Mouse (Mus musculus) frontal cortex, adult (tissue): ENCODE measurements around the gene Cfap299.
"Not testable (repeated sequence)": the region's sequence is repeated elsewhere in the genome, so short reads cannot be mapped to it uniquely, and the experiment has no call there.

Experiments
- ATAC-seq: cut with Nextera tagmentation; 2 replicates; pipeline ENCODE4 v1.9.2; 2017; ENCODE audit warnings: mild to moderate bottlenecking, moderate library complexity, mixed read lengths; ENCODE audit not compliant: low TSS enrichment

Cfap299 gene

DNA sequence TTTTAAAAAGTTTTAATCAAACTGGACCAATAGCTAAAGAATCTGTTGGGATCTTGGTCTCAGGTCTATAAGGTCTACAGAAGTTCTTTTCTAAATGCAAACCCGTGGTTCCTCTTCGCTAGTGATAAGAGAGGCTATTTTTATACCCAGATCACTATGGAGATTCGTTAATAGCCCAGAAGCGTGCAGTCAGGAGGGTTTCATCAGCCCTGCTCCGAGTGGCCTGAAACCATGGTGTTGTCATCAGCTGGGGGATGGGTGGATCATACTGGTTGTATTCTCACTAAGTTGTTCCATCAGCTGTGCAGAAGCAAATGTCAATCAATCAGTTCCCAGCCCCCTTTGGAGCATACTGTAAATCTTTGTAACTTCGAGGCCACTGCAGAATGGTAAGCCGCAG, 193.9 kb downstream of the Cfap299 start:
- ATAC-seq: no peak

DNA sequence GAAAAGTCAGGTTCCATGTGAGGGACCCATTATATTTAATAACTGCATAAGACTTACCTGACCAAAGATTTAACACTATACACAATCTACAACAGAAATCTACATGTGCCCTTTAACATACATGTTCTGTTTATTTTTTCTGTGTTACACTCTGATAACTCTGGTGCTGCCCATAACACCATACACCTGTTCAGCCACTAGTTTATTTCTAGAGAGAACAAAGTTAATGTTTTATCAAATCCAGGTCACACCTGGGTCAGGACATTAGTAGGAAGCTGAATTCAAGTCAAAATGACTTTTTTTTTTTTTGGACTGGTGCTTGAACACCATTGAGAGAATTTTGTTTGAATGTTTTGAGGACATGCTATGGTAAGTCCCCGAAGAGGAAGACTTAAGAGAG, 194.7 kb downstream of the Cfap299 start:
- no peak for ATAC-seq

DNA sequence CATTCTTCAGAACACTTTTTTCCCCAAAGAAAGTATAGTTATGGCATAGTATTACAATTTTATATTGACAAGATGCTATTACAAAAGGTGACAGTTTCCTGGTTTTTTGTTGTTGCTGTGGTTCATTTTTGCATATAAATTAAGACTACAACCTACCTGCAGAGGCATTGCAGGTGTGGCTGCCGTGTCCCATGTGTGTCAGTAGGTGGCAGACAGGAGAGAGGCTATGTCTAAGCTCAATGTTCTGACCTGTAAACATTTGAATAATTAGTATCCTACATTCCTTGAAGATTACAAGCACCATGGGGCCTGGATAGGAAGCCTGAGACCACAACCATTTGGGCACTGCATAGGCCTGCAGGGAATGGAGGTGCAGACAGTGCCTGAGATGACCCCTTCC, 212.2 kb downstream of the Cfap299 start:
- no peak for ATAC-seq

DNA sequence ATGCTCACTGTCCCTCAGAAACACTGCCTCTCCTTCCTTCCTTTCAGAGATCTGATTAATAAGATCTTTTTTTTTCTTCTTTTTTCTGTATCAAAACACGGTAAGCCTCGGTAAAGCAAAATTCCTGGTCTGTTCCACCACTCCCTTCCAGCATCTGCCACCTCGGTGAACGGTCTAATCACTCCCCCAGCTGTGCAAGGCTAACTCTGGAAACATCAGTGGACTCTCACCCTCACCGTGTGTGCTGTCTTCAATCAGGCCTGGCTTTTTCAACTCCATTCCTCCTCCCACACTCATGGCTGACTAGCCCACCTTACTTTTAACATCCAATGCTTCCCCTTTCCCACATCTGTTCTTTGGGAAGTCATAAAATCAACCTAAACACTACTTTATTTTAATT, 221.2 kb downstream of the Cfap299 start:
- ATAC-seq: no peak

DNA sequence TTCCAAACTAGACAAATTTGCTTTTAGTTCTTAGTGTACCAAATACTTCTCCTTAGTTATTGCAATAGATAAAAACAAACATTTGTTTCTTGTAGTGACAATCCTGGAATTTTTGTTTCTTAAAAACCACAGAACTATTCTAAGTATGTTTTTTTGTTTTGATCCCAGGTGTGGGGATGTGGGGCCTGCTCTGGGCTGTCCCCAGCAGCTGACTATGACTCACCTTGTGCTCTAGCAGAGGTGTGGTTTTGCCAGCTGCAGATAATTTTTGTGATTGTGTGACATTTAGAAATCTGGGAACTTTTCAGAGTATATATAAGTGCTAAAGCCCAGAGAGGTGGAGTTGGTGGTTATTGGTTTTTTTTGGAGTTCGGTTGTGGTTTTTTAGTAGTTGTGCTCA, 221.8 kb downstream of the Cfap299 start:
- ATAC-seq: no peak

DNA sequence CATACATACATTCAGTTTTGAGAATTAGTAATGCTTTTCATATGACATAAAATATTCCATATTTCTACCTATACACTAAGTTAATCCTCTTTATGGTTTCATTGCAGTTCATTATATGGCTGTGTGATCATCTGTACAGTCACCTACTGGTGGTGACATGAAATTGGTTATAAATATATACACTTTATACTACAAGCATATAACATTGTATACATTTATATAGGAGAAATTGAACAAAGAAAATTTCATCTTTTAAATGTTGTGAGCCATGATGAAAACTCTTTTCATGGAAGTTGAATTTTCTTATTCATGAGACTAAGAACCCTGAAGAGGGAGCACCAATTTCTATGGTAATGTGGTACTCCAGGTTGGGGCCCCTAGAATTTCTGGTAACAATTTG, 223.3 kb downstream of the Cfap299 start, which contains the start of gene Gm11111:
Gene Gm11111, plus strand, starts transcription at position 301 of the 400 bp plus-strand sequence.
- no peak for ATAC-seq

DNA sequence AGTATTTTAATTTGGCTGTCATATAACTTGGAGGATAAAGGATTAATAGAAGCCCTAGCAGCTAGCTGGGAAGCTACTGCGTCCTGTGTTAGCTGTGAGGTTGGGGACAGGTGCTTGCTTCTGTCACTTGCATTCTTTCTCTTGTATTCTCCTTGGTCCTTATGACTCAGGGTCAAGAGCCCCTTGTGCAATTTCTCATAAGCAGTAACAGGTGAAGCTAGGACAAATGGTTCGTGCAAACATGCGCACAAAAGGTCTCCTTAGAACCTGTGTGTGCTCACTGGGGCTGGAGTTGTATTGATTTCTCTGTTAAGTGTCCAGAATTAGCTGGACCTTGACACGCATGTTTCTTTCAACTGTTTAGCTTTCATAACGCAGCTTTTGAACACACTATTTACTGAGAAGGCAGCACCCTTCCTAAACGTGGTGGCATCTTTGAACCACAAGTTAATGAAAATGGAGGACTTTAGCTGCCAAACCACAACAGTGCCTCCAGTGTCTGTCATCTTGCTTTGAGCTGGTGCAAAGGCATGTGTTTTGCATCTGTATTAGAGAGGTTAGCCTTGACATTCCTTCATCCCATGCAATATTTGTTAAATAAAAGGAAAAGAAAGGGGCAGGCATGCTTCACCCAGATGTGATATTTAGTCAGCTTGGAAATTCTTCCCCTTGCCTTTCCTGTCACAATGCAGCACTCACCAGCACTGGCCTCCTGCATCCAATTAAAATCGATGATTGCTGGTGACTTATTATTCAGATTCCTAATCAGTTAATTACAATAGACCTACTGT, 223.9 kb downstream of the Cfap299 start:
- no peak for ATAC-seq

DNA sequence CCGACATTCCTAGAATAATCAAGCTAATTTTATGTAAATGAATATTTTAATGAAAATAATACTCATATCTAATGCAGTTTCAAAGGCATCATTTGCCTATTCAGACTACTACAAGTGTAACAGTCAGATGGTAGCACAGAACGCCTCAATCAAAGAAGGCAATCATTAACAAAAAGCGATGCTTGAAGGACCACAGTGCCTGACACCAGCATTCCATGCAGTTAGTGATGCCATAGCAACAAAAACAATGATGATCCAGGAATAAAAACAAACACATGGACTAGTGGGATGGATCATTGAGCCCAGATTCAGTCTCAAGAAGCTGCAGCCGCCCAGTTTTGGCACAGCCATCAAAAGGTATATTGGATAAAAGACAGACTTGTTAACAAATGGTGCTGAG, 232.2 kb downstream of the Cfap299 start:
- ATAC-seq: no peak

DNA sequence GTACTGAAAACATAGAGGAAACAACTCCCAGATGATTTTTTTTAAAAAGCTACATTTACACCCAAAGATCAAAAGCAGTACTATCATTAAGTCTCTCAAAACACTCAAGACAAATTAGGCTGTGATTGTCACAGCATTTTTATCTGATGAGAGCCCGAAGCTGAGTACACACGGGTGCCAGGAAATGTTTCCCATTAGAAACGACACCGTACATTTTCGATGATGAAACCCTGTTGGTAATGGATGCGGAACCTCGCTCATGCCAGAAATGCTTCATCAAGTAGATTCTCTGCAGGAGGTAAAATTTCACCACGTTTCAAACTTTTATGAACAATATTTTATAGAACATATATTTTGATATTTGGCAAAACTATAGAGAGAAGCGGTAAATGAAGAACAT, 233.7 kb downstream of the Cfap299 start:
- ATAC-seq: no peak

DNA sequence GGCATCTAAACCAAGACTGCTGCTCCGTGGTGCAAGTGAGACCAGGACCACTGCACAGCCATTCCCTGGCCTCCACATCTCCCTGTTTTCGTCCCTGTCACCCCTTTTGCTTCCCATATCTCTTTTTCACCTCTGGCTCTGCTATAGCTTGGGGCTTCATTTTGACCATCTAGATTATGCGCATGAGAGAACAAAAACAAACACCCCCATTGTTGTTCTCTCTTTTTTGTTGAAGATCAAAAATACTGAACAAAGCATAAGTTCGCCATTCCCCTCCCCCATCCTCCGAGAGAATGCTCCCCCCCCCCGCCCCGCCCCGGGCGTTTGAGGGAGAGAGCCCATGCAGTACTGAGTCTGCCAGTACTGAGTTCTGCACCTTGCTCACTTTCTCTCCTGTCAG, 234.7 kb downstream of the Cfap299 start:
- ATAC-seq: no peak

DNA sequence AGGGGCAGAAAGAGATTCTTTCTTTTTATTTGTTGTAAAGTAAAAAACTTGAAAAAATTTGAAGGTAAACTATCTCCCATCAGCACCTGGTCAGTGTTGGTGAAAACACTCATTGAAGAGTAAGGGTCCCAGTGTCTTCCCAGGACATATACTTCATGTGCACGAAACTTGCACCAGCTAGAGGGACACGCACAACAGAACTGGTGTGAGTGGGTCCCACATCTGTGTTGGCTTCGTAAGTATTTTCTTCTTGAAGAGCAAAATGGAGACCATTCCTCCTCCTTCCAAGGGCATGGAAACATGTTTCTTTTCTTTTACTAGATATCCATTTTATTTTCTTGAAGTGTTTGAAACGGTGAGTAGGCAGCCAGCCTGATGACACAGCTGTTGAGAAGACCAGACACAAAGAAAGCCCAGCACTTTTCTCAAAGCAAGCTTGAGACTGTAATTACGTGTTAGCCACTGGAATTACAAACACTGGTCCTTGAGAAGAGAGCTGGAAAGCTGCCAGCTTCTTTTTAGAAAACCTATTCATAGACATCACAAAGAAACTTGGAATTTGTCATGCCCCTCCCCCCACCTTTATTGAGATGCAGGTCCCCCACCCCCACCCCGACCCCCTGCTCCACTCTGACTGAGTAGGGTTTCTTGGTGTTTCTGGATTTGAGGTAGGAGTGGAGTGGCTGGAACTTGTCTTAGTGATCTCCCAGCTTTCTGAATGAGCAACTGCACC, 237.5 kb downstream of the Cfap299 start:
- ATAC-seq: no peak

DNA sequence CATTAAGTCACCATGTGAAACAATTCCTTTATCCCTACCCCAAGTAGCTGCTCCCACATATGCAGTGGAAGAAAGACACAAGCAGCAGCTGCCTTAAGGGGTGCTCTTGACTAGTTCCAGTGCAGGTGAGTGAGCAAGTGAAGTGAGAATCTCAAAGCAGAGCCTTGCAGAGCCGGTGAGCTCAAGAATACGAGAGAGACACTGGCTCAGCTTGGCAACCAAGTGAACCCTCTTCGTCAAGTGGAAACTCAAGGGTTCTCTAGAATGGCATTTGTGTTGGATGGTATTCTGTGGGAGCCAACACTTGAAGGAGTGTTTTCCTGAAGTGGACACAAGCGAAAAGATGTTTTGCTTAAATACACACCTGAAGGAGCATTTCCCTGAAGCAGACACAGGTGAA, 239.4 kb downstream of the Cfap299 start:
- no peak for ATAC-seq

DNA sequence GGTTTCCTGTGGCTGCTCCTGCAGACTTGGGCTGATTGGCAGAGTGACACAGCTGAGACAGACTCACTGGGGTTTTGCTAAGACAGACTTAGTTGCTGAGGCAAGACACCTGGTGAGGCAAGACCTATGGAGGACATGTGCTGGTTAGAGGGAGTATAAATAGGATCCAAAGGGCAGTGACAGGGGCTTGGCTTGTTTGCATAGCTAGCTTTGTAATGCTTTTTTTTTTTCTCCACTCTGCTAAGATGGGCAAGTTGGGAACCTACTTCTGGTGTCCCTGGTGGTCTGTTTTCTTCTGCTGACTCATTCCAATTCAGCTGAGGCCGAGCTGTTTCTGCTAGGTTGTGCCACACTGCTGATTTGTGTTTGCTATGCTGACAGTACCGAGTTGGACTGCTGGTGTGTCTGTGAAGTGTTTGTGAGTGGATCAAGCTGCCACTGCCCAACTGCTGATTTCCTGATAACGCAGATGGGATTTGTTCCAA, 240.0 kb downstream of the Cfap299 start:
- no peak for ATAC-seq

DNA sequence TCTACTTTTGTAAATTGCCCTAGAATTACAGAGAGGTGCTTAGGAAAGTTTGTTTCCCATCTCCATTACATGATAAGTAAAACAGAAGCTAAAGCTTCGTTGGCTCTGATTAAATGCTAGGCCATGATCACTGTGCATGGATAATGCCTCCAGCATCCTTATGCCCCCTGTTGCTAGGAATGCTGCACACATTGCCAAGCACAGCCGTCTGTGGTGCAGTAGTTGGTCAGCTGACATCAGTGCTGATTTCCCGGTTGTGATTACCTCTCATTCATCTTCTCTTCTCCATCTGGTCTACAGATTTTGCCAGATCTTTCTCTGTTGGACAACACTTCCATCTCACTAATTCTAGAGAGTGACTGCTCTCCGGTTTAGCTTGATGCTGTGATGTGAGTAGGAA, 243.3 kb downstream of the Cfap299 start:
- no peak for ATAC-seq

DNA sequence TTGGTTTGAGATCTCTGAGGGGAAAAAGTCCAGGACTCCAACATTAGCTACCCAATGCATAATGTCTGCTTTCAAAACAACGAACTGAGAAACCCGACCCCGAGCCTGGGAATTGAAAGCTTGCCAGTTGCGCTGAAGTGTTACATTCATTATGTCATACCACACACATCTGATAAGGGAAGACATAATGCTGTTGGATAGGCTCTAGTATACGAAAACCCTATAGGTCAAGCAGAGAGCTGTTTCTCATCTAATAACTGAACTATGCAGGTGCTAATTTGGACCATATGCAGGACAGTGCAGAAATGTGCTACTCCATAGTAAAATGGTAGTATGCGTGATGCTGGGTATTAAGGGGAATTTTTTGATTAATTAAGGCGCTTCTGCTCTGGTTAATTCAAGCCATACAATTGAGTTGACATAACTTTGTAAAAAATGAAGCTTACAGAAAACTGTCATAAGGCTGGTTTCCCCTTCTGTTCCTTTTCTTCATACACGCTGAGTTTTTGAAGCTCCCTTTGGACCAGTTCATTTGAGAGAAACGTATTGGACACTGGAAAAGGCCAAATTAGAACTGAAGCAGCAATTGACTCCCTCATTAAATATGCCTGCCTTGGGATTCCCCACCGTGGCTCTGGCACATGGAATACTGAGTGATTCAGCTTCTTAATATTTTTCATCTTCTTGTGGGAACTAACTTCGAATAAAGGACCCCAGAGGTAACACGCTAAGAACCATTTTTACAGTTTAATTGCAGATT, 245.8 kb downstream of the Cfap299 start:
- no peak for ATAC-seq

DNA sequence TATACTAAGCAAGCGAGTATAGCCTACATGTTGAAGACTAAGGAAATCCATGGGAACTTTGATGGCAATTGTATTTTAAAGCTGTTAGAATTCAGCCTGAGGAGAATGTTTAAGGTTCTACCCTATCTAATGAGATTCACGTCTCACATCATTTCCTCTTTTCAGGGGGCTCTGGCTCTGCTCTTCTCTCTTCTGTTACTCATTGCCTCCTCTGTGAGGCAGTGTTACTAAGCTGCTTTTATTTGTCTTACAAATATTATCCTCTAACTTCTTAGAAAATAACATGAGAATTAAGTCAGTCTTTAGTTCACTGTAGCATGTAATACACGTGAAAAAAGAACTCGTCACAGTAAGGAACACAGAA, 246.3 kb downstream of the Cfap299 start:
- ATAC-seq: no peak

DNA sequence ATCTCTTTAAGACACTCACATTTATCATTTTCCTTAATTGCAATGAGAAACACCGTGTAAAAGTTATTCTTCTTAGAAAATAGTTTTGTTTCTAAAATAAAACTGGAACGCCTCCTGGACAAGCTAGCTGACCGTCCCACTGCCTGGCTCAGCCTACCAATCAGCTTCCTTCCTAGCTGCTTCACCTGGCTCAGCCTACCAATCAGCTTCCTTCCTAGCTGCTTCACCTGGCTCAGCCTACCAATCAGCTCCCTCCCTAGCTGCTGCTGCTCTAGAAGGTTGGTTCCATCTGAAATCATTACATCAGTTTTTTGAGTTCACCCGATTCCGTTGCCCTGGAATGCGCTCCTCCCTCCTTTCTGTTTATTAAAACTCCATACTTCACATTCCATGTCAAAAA, 247.4 kb downstream of the Cfap299 start:
- ATAC-seq: not testable (repeated sequence)

DNA sequence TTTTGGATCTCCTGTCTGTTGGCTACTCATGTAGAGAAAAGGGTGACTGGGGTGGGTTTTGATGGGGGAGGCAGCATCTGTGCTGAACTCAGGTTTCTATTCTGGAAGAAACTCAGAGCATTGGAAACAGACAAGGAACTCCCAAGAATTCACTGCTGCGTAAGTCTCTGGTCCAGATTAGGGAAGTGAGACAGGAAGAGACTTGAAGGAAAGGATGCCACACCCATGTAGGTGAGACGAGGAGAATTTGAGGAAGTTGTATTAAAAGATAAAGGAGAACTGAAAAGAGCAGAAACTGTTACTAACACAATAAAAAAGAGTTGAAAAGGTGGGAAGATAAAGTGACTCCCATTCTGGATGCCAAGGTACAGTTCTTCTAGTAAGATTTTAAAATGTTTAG, 249.3 kb downstream of the Cfap299 start:
- no peak for ATAC-seq

DNA sequence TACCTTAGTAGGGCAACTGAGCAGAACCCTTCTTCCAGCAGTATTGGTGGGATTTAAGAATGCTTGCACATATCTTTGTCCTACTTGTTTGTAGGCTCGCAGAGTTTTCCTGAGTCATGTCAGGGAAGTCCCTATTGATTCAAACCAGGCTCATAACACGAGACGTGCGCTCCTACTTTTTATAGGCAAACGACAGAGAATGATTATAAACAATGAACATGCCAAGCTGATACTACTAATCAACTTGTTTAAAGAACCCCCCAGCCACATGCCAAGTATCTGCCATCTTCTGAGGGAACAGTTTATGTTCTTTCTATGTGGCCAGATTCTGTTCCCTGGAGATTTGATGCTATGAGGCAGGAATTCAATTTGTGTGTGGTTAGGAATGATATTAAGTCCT, 251.7 kb downstream of the Cfap299 start:
- no peak for ATAC-seq

DNA sequence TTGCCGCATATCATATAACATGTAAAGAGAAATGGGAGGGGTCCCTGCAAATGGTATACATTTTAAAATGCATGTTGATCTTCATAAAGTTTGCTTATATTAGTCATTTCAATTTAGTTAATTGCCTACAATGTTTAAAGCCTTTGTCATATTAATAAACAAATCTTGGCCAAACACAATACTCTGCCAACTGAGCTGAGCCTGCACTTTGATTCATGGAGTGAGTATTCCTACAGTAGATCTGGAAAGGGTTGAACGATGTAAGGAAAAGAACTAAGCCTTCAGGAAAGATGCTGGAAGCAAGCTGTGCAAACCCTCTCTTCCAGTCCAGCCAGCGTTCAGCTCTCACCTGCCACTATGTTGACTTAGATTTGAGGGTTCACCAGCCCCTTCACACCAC, 252.9 kb downstream of the Cfap299 start:
- ATAC-seq: no peak

DNA sequence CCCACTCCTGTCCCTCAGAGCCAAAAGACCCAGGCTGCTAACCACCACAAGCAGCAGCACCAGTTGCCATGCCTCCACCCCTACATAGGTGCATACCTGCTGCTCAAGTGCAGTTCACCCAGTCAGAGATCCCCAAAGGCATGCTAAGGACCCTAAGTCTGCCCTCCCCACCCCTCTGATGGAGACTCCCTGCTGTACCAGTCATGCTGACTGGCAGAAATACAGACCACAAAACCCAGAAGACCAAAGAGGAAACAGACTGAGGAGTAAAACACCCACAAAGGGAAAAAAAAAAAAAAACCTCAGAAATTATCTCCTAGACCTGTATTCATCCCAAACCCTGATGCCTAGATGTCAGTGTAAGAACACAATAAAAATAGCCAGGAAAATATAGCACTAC, 256.8 kb downstream of the Cfap299 start:
- no peak for ATAC-seq

DNA sequence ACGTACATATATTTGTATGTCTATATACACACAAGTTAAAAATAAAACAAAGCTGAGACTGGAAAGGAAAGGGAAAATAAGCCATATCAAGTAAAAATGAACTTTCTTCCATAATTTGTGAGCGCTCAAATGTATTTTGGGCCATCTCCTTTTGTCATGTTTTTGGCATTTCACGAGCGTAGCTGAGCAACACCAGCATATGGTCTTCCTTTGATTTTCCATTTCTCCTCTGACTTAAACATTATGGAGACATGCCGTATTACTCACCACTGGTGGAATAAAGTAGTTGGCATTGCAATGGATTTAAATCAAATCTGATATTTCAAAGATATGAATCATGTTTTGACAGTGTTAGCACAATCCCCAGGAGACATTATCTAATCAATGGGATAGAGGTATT, 284.4 kb downstream of the Cfap299 start:
- ATAC-seq: peak; percentile 87

DNA sequence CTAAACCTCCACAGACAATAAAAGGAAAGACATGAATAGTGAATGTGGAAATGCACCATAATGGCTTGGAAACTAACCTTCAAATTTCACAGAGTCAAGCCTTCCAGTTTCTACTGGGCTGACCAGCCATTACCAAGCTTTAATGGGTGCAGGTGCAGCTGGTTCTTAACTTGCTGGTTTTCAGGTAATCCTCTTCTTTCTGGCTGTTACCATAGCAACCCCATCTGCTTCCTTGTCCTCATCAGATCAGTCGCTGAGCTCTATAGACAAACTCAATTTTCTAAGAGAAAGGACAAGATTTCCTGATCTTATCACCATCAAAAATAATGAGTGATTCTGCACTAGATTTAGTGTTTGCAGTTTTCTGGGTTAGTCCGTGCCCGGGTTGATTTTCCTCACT, 287.8 kb downstream of the Cfap299 start:
- ATAC-seq: no peak
